Comparison of ENCODE assay signal across 16 mouse cellular contexts in genomic region chr2:79270034-79270535, GRCm38 (mm10). TPM values are rescaled to one million over a fixed set of nuclear protein-coding genes. Genes with fewer than 3 reads are reported as not detected.
A peak's percentile ranks its signal among the peaks of the same experiment; 100 is the strongest.
DNase-seq lines count a peak whose midpoint lies in the region; ATAC-seq and TF ChIP-seq lines count a peak whose summit lies in the region.
"Had no signal": no experiment of that assay in that cellular context is flagged by ENCODE, and none has a peak within 500 bp of the region (broad histone marks: within the 10 kb centered on the region; RNA-seq: fewer than 3 reads in every experiment).

No protein-coding gene starts in this region.

- DNase-seq in heart, postnatal 25 days (ENCODE audit: low spot score) = no peak
- DNase-seq in c-Kit-negative CD71-positive TER-119-positive erythroid progenitor cells, embryonic 14.5 days (ENCODE audit: low read depth, low spot score) = peak; percentile 26
- no peak for DNase-seq in frontal cortex, postnatal 25 days (ENCODE audit: low spot score in 2 of 2)
- DNase-seq in lung, postnatal 0 days (ENCODE audit: low spot score) = no peak
- no peak for DNase-seq in limb, embryonic 10.5 days (ENCODE audit: low spot score)
- DNase-seq: cerebellum, adult 9-10 months; gastrocnemius, postnatal 36 days; kidney, adult 11 months; lung, embryonic 14.5 days; right cerebral cortex, postnatal 25 days; thymus, postnatal 36 days had no signal

- WGBS in heart, embryonic 11.5 days (ENCODE audit: insufficient replicate concordance) = 22% methylated on average over 3 of the region's 3 CpGs
- WGBS in lung, postnatal 0 days = 12% methylated on average over 3 of the region's 3 CpGs
- WGBS in limb, embryonic 10.5 days = 58% methylated on average over 3 of the region's 3 CpGs

- H3K27me3 ChIP-seq in heart, embryonic 11.5 days (ENCODE audit: control insufficient read depth, insufficient read depth, low read length) = no peaks in the 10 kb centered on the region
- no peaks in the 10 kb centered on the region for H3K27me3 ChIP-seq in lung, postnatal 0 days (replicated peaks; ENCODE audit: insufficient read depth, low read length)
- no peaks in the 10 kb centered on the region for H3K27me3 ChIP-seq in limb, embryonic 10.5 days (ENCODE audit: low read depth, poor library complexity, severe bottlenecking)
- H3K27me3 ChIP-seq: hindbrain, embryonic 13.5 days had no signal

- H3K9me3 ChIP-seq in heart, embryonic 11.5 days (replicated peaks; ENCODE audit: control insufficient read depth, low read length) = no peaks in the 10 kb centered on the region
- H3K9me3 ChIP-seq in lung, postnatal 0 days (ENCODE audit: low read length) = no peaks in the 10 kb centered on the region
- no peaks in the 10 kb centered on the region for H3K9me3 ChIP-seq in limb, embryonic 10.5 days (replicated peaks)
- H3K9me3 ChIP-seq: hindbrain, embryonic 13.5 days had no signal

- intact Hi-C loops in heart, postnatal 25 days (cut with DNase I) = no loop called here

- H3K9ac ChIP-seq in heart, embryonic 11.5 days (ENCODE audit: low read depth, low read length) = no peak overlapping the region
- H3K9ac ChIP-seq in lung, postnatal 0 days (replicated peaks; ENCODE audit: low read depth) = no peak overlapping the region
- H3K9ac ChIP-seq: hindbrain, embryonic 13.5 days; lung, embryonic 14.5 days had no signal

- TF ChIP-seq CTCF in lung, postnatal 0 days (IDR thresholded peaks at IDR 0.05) = no peak

- no peaks in the 10 kb centered on the region for H3K36me3 ChIP-seq in heart, embryonic 11.5 days (ENCODE audit: control insufficient read depth, insufficient read depth, low read length)
- no peaks in the 10 kb centered on the region for H3K36me3 ChIP-seq in lung, postnatal 0 days (ENCODE audit: insufficient read depth, low read length)
- no peaks in the 10 kb centered on the region for H3K36me3 ChIP-seq in limb, embryonic 10.5 days
- H3K36me3 ChIP-seq: hindbrain, embryonic 13.5 days had no signal

- H3K27ac ChIP-seq in heart, embryonic 11.5 days (ENCODE audit: low read depth, low read length) = 0 out of 2 replicates have a peak overlapping the region, but pooled peaks have one; percentile 38
- no peak overlapping the region for H3K27ac ChIP-seq in lung, postnatal 0 days (ENCODE audit: low read length)
- no peak overlapping the region for H3K27ac ChIP-seq in limb, embryonic 10.5 days
- H3K27ac ChIP-seq: hindbrain, embryonic 13.5 days had no signal

- peaks cover 5% of the 10 kb centered on the region; the same call in 1 of the 2 replicates for H3K4me1 ChIP-seq in heart, embryonic 11.5 days (ENCODE audit: control insufficient read depth, insufficient read depth, low read length)
- H3K4me1 ChIP-seq in lung, postnatal 0 days (ENCODE audit: insufficient read depth, low read depth, low read length) = no peaks in the 10 kb centered on the region
- H3K4me1 ChIP-seq in limb, embryonic 10.5 days = no peaks in the 10 kb centered on the region
- H3K4me1 ChIP-seq: hindbrain, embryonic 13.5 days had no signal

- no peak overlapping the region for H3K4me3 ChIP-seq in heart, embryonic 11.5 days (ENCODE audit: low read depth, low read length)
- no peak overlapping the region for H3K4me3 ChIP-seq in lung, postnatal 0 days (ENCODE audit: low read depth, low read length)
- H3K4me3 ChIP-seq in limb, embryonic 10.5 days = no peak overlapping the region
- H3K4me3 ChIP-seq: hindbrain, embryonic 13.5 days; myocyte had no signal

- ATAC-seq in heart, embryonic 11.5 days (replicated peaks; ENCODE audit: insufficient number of reproducible peaks, low FRiP score, low TSS enrichment) = no peak
- peak; percentile 20 for ATAC-seq in inflammation-experienced regulatory T-cells, adult 6 months
- ATAC-seq in megakaryocyte-erythroid progenitor cell, adult 5-6 weeks (replicated peaks; ENCODE audit: low FRiP score, low TSS enrichment, poor library complexity, severe bottlenecking) = peak; percentile 95
- ATAC-seq in lung, postnatal 0 days = no peak; the same call in 1 of the 2 replicates

- TF ChIP-seq EP300 in lung, postnatal 0 days (IDR thresholded peaks at IDR 0.05) = no peak

- no peak overlapping the region for H3K4me2 ChIP-seq in heart, embryonic 11.5 days
- H3K4me2 ChIP-seq in lung, postnatal 0 days (replicated peaks; ENCODE audit: low read depth, low read length) = no peak overlapping the region
- H3K4me2 ChIP-seq: hindbrain, embryonic 13.5 days; lung, embryonic 14.5 days had no signal

RNA-seq across cellular contexts. Expression of gene Itga4, which starts 14.9 kb away (rescaled TPM):
- 11.4 and 13.3 TPM in 2 replicates for polyA plus RNA-seq in heart, embryonic 11.5 days (2014; fragmentation: Nextera tagmentation; extraction: Ambion mirVana)
- total RNA-seq in heart, postnatal 25 days (2021) = 1 to 10 TPM; 2.4 TPM
- 100 to 1,000 TPM; 202 to 296 (median 279) TPM for polyA plus RNA-seq in inflammation-experienced regulatory T-cells, adult 6 months (2017; shearing (Covaris generic))
- total RNA-seq in megakaryocyte-erythroid progenitor cell, adult 5-6 weeks (2014; fragmentation: Nextera tagmentation) = 186 and 211 TPM in 2 replicates
- total RNA-seq in megakaryocyte-erythroid progenitor cell, adult 5-6 weeks (2017) = 177 and 235 TPM in 2 replicates
- polyA plus RNA-seq in lung, postnatal 0 days (2015; fragmentation: Nextera tagmentation; extraction: Ambion mirVana) = 4.5 and 5.6 TPM in 2 replicates
- 3.7 and 5.2 TPM in 2 replicates for polyA plus RNA-seq in limb, embryonic 10.5 days (2016; fragmentation: Nextera tagmentation; extraction: Ambion mirVana)

Comparison
In these comparisons a context has a peak if more than half of its experiments do, and no peak if none do; other contexts are left out.
1. ATAC-seq: peak in inflammation-experienced regulatory T-cells, adult 6 months (single experiment) and megakaryocyte-erythroid progenitor cell, adult 5-6 weeks (single experiment); none in heart, embryonic 11.5 days (single experiment) and lung, postnatal 0 days (single experiment).
2. RNA of gene Itga4, which starts 14.9 kb away (polyA plus RNA-seq): 202 to 296 TPM in inflammation-experienced regulatory T-cells, adult 6 months; 11.4 to 13.3 TPM in heart, embryonic 11.5 days, 3.7 to 5.2 TPM in limb, embryonic 10.5 days and 4.5 to 5.6 TPM in lung, postnatal 0 days; every median in the first group is over 10 times any median in the second.